Mouse (Mus musculus) bone marrow, adult 2 months (tissue): ENCODE measurements around the gene Gli2.

Source experiments
- CTCF ChIP-seq: fragments of 200-500 bp; IDR thresholded peaks from 2 replicates; pipeline ENCODE4 v1.5.1; 2011; ENCODE audit warnings: low read length, control low read depth; ENCODE audit not compliant: control insufficient read depth, insufficient read depth
- POLR2A ChIP-seq: fragments of 200-500 bp; IDR thresholded peaks from 2 replicates; pipeline ENCODE4 v1.6.1; 2011; ENCODE audit warnings: low read depth, mild to moderate bottlenecking, control low read depth, low read length, borderline replicate concordance; ENCODE audit not compliant: control insufficient read depth

DNA sequence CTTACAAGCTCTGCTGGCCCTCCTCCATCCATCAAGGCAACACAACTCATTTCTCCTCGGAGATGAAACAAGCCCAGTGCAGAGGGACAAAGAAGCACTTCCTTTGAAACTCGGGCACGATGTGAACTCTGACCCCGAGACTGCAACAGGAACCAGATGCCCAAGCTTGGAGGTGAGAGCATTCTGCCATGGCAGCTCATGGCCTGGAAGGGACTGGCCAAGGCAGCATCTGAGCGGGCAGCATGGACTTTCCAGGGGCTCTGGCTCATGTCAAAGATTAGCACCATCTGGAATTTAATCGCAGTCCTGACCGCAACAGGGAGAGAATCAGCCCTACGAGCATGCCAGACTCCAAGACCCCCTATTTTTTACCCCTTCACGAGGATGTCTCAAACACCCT, 148.5 kb downstream of the Gli2 start:
- no peak for TF ChIP-seq POLR2A
- TF ChIP-seq CTCF: no peak
